Mouse (Mus musculus): ENCODE data around the gene Rspry1.

- TF ChIP-seq CTCF (conservative IDR thresholded peaks at IDR 0.05; ENCODE audit: low read length) (no peak), POU5F1 (IDR thresholded peaks at IDR 0.05; ENCODE audit: borderline replicate concordance, low read length) (no peak), NANOG (IDR thresholded peaks at IDR 0.05; ENCODE audit: borderline replicate concordance, low read length) (no peak)
Observed at GRCm38 (mm10) chr8:94664722-94665121, 63.0 kb downstream of the Rspry1 start.
